Mouse (Mus musculus): Measurements from ENCODE around the gene Qtrt2.

Qtrt2 gene

DNA sequence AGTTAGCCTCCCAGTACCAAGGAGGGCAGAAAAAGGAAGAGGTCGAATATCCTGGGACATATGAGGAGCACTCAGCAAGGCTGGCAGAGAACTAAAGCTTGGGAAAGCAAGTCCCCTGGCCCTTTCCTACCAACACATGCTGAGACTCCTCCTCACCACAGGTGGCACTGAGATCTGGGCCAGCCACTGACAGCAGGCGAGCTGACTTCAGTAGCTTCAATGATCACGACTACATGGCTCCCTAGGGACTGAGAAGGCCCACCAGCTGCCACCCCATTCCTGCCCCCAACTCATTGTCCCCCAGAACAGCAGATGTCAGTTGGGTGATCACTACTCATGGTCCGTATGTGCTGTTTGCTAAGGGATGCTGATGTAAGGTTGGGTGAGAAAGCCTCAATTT, 112.0 kb downstream of the Qtrt2 start:
- no peak for DNase-seq (ENCODE audit: low spot score)

All from ovary, adult 18-20 months (tissue).